Mouse (Mus musculus) bone marrow, adult 2 months (tissue): ENCODE results near the gene Plekhg5.

Experiments
- CTCF ChIP-seq: fragments of 200-500 bp; IDR thresholded peaks from 2 replicates; pipeline ENCODE4 v1.5.1; 2011; ENCODE audit warnings: low read length, control low read depth; ENCODE audit not compliant: control insufficient read depth, insufficient read depth
- POLR2A ChIP-seq: fragments of 200-500 bp; IDR thresholded peaks from 2 replicates; pipeline ENCODE4 v1.6.1; 2011; ENCODE audit warnings: low read depth, mild to moderate bottlenecking, control low read depth, low read length, borderline replicate concordance; ENCODE audit not compliant: control insufficient read depth

DNA sequence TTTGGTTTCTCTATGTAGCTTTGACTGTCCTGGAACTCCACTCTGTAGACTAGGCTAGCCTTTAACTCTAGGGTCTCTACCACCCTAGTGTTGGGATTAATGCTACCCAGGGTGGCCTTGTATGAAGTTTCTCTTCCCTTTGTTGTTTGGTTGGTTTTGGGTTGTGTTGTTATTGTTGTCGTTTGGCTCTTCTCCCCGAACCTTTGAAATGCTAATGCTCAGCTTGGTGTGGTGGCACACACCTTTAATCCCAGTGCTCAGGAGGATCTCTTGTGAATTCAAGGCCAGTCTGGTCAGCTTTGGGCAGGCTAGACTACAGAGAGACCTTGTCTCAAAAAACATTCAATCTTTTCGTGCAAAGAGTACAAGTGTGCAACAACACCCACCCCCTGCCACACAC lies 29.1 kb upstream of the Plekhg5 start:
- TF ChIP-seq CTCF (no peak), POLR2A (no peak)
